Mouse (Mus musculus): ENCODE results near the gene Ccdc122. TPM values are rescaled to one million over a fixed set of nuclear protein-coding genes. Genes with fewer than 3 reads are reported as not detected.
"Not testable (repeated sequence)": the region's sequence is repeated elsewhere in the genome, so short reads cannot be mapped to it uniquely, and the experiment has no call there.

Ccdc122 gene
- 2.0 and 3.7 TPM in 2 replicates for polyA plus RNA-seq (2011; ENCODE audit: insufficient read depth, insufficient read length, low read depth, missing spikeins)

DNA sequence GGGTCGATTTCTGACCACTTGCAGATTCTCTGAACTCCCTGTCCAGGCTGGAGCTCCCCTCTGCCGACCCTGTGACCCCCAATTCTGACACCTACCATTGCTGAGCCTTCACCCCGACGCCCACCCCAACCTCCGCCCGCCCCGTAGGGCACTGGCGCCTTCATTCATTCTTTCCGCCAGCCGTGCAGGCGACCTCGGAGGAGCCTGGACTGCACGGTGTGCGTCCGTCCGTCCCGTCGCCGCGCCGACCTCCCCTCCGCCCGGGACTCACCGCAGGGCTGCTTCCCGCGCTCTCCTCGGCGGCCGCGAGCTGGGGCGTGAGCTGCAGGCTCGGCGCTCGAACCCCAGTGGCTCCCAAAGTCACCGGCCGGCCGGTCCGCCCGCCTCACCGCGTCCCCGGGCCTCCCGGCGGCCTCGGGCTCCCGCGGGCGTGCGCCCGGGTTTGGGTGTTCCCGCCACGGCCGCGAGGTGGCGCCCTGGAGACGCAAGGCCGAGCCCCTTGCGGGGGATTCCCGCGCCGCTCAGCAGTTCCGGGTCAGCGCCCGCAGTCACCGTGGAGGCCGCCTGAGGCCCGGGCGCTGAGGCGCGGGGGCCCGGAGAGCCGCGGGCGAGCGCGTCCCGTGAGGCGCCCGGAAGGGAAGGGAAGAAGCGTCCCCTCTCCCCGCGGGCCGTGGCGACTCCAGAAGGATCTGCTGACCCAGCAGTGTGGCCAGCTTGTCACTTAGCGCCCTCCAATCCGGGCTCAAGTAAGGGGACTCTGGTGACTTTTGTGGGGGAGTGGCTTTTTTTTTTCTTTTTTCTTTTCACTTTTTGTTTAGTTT, at the start of gene Ccdc122, which contains the start of gene Lacc1:
Ccdc122 (plus strand) TSS at position 547 of the 821 bp plus-strand sequence.
Lacc1 (minus strand) TSS at position 679 of the 821 bp plus-strand sequence.
- Histone ChIP-seq H3K27me3 (ENCODE audit: control insufficient read depth, insufficient read depth, low read length, poor library complexity, severe bottlenecking) (no peaks in the 10 kb centered on the region), H3K4me1 (ENCODE audit: control insufficient read depth, insufficient read depth, low read length) (no peaks in the 10 kb centered on the region), H3K36me3 (ENCODE audit: control insufficient read depth, insufficient read depth, low read length, poor library complexity, severe bottlenecking) (0 out of 2 replicates have a peak, but pooled peaks cover under 1% of the 10 kb centered on the region), H3K9me3 (replicated peaks; ENCODE audit: control insufficient read depth, insufficient read depth, low read length, poor library complexity, severe bottlenecking) (no peaks in the 10 kb centered on the region), H3K9ac (ENCODE audit: low read depth, poor library complexity, severe bottlenecking) (peak within 1 kb of the TSS; percentile 71), H3K27ac (ENCODE audit: insufficient read depth, low read length) (no peak within 1 kb of the TSS), H3K4me3 (ENCODE audit: low read depth, low read length) (peak within 1 kb of the TSS; percentile 80)
- no peak for TF ChIP-seq EP300 (IDR thresholded peaks at IDR 0.05; ENCODE audit: insufficient read depth, low read depth, low read length)
- TF ChIP-seq CTCF (IDR thresholded peaks at IDR 0.05; ENCODE audit: low read depth, low read length): peak; percentile 53

DNA sequence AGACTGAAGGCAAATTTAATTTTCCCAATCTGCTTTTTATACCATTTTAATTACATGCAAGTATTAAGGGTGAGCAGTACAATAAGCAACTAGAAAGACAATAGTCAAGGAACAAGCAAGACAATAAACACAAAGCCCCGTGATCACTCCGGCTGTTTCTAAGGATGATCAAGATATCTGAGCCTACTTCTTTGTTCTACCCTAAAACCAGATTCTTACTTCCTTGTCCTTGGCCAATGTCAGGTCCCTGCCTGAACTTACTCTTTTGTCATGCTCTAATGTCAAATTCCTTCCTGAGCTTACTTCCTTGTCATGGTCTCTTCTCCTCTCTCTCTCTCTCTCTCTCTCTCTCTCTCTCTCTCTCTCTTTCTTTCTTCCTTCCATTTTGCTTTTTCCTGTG, 46.2 kb upstream of the Ccdc122 start:
- H3K27me3 ChIP-seq (ENCODE audit: control insufficient read depth, insufficient read depth, low read length, poor library complexity, severe bottlenecking); H3K4me3 ChIP-seq (ENCODE audit: low read depth, low read length); H3K4me1 ChIP-seq (ENCODE audit: control insufficient read depth, insufficient read depth, low read length); H3K9ac ChIP-seq (ENCODE audit: low read depth, poor library complexity, severe bottlenecking); H3K36me3 ChIP-seq (ENCODE audit: control insufficient read depth, insufficient read depth, low read length, poor library complexity, severe bottlenecking): not testable (repeated sequence)
- Histone ChIP-seq H3K9me3 (replicated peaks; ENCODE audit: control insufficient read depth, insufficient read depth, low read length, poor library complexity, severe bottlenecking) (peaks cover 12% of the 10 kb centered on the region; the same call in 1 of the 2 replicates), H3K27ac (ENCODE audit: insufficient read depth, low read length) (peak overlapping the region; percentile 89)

DNA sequence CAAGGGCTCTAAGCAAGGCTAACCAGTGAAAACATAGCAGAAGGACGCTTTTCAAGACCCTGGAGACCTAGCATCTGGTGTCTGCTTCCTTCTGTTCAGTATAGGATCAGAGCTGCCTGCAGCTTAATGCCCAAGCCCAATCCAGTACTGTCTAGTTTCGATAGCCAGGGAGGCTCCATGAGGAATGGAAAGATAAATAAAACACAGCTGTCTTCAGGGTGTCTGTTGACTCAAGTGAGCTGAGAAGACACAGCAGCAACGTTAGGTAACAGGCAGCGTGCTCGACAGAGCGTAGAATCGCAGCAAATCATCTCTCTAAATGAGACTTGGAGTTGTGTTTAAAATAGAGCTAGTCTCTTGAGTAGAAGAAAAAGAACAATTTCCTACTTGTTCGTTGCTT, 31.8 kb upstream of the Ccdc122 start:
- TF ChIP-seq POLR2A (IDR thresholded peaks at IDR 0.05; ENCODE audit: insufficient read depth, low read length) (no peak), EP300 (IDR thresholded peaks at IDR 0.05; ENCODE audit: insufficient read depth, low read depth, low read length) (no peak), CTCF (IDR thresholded peaks at IDR 0.05; ENCODE audit: low read depth, low read length) (no peak)
- no peak overlapping the region for H3K4me3 ChIP-seq (ENCODE audit: low read depth, low read length)
- peaks cover 1% of the 10 kb centered on the region for H3K4me1 ChIP-seq (ENCODE audit: control insufficient read depth, insufficient read depth, low read length)
- no peak overlapping the region for H3K9ac ChIP-seq (ENCODE audit: low read depth, poor library complexity, severe bottlenecking)
- no peaks in the 10 kb centered on the region; the same call in 1 of the 2 replicates for H3K9me3 ChIP-seq (replicated peaks; ENCODE audit: control insufficient read depth, insufficient read depth, low read length, poor library complexity, severe bottlenecking)
- no peaks in the 10 kb centered on the region for H3K36me3 ChIP-seq (ENCODE audit: control insufficient read depth, insufficient read depth, low read length, poor library complexity, severe bottlenecking)
- no peaks in the 10 kb centered on the region for H3K27me3 ChIP-seq (ENCODE audit: control insufficient read depth, insufficient read depth, low read length, poor library complexity, severe bottlenecking)
- H3K27ac ChIP-seq (ENCODE audit: insufficient read depth, low read length): no peak overlapping the region

GRCm38 (mm10) chr14:77005566-77005965, 31.0 kb upstream of the Ccdc122 start:
- TF ChIP-seq EP300 (IDR thresholded peaks at IDR 0.05; ENCODE audit: insufficient read depth, low read depth, low read length): no peak
- no peak for TF ChIP-seq POLR2A (IDR thresholded peaks at IDR 0.05; ENCODE audit: insufficient read depth, low read length)
- TF ChIP-seq CTCF (IDR thresholded peaks at IDR 0.05; ENCODE audit: low read depth, low read length): no peak
- Histone ChIP-seq H3K36me3 (ENCODE audit: control insufficient read depth, insufficient read depth, low read length, poor library complexity, severe bottlenecking) (no peaks in the 10 kb centered on the region), H3K9ac (ENCODE audit: low read depth, poor library complexity, severe bottlenecking) (no peak overlapping the region), H3K27ac (ENCODE audit: insufficient read depth, low read length) (no peak overlapping the region), H3K4me3 (ENCODE audit: low read depth, low read length) (no peak overlapping the region), H3K4me1 (ENCODE audit: control insufficient read depth, insufficient read depth, low read length) (peaks cover 1% of the 10 kb centered on the region), H3K9me3 (replicated peaks; ENCODE audit: control insufficient read depth, insufficient read depth, low read length, poor library complexity, severe bottlenecking) (no peaks in the 10 kb centered on the region), H3K27me3 (ENCODE audit: control insufficient read depth, insufficient read depth, low read length, poor library complexity, severe bottlenecking) (no peaks in the 10 kb centered on the region)

GRCm38 (mm10) chr14:77008238-77008637, 28.3 kb upstream of the Ccdc122 start:
- peaks cover 1% of the 10 kb centered on the region for H3K4me1 ChIP-seq (ENCODE audit: control insufficient read depth, insufficient read depth, low read length)
- no peaks in the 10 kb centered on the region for H3K27me3 ChIP-seq (ENCODE audit: control insufficient read depth, insufficient read depth, low read length, poor library complexity, severe bottlenecking)
- peak; percentile 30 for TF ChIP-seq CTCF (IDR thresholded peaks at IDR 0.05; ENCODE audit: low read depth, low read length)
- TF ChIP-seq EP300 (IDR thresholded peaks at IDR 0.05; ENCODE audit: insufficient read depth, low read depth, low read length): no peak
- no peak for TF ChIP-seq POLR2A (IDR thresholded peaks at IDR 0.05; ENCODE audit: insufficient read depth, low read length)
- H3K27ac ChIP-seq (ENCODE audit: insufficient read depth, low read length): no peak overlapping the region
- no peak overlapping the region for H3K9ac ChIP-seq (ENCODE audit: low read depth, poor library complexity, severe bottlenecking)
- H3K9me3 ChIP-seq (replicated peaks; ENCODE audit: control insufficient read depth, insufficient read depth, low read length, poor library complexity, severe bottlenecking): no peaks in the 10 kb centered on the region
- H3K36me3 ChIP-seq (ENCODE audit: control insufficient read depth, insufficient read depth, low read length, poor library complexity, severe bottlenecking): no peaks in the 10 kb centered on the region
- no peak overlapping the region for H3K4me3 ChIP-seq (ENCODE audit: low read depth, low read length)

- H3K27me3 ChIP-seq (ENCODE audit: control insufficient read depth, insufficient read depth, low read length, poor library complexity, severe bottlenecking): no peaks in the 10 kb centered on the region
- no peak overlapping the region for H3K27ac ChIP-seq (ENCODE audit: insufficient read depth, low read length)
- no peak overlapping the region for H3K4me3 ChIP-seq (ENCODE audit: low read depth, low read length)
- TF ChIP-seq EP300 (IDR thresholded peaks at IDR 0.05; ENCODE audit: insufficient read depth, low read depth, low read length) (no peak), CTCF (IDR thresholded peaks at IDR 0.05; ENCODE audit: low read depth, low read length) (peak; percentile 33), POLR2A (IDR thresholded peaks at IDR 0.05; ENCODE audit: insufficient read depth, low read length) (no peak)
- H3K9me3 ChIP-seq (replicated peaks; ENCODE audit: control insufficient read depth, insufficient read depth, low read length, poor library complexity, severe bottlenecking): no peaks in the 10 kb centered on the region
- no peaks in the 10 kb centered on the region for H3K36me3 ChIP-seq (ENCODE audit: control insufficient read depth, insufficient read depth, low read length, poor library complexity, severe bottlenecking)
- H3K9ac ChIP-seq (ENCODE audit: low read depth, poor library complexity, severe bottlenecking): no peak overlapping the region
- peaks cover 1% of the 10 kb centered on the region for H3K4me1 ChIP-seq (ENCODE audit: control insufficient read depth, insufficient read depth, low read length)
These were observed 24.8 kb upstream of the Ccdc122 start for GRCm38 (mm10) chr14:77011804-77012203.

- H3K27ac ChIP-seq (ENCODE audit: insufficient read depth, low read length); H3K36me3 ChIP-seq (ENCODE audit: control insufficient read depth, insufficient read depth, low read length, poor library complexity, severe bottlenecking); H3K9me3 ChIP-seq (replicated peaks; ENCODE audit: control insufficient read depth, insufficient read depth, low read length, poor library complexity, severe bottlenecking); H3K27me3 ChIP-seq (ENCODE audit: control insufficient read depth, insufficient read depth, low read length, poor library complexity, severe bottlenecking); H3K4me3 ChIP-seq (ENCODE audit: low read depth, low read length); H3K4me1 ChIP-seq (ENCODE audit: control insufficient read depth, insufficient read depth, low read length); H3K9ac ChIP-seq (ENCODE audit: low read depth, poor library complexity, severe bottlenecking): not testable (repeated sequence)
These were observed 19.8 kb upstream of the Ccdc122 start for GRCm38 (mm10) chr14:77016783-77017182.

Measured in ES-Bruce4 (cell line).